Mouse (Mus musculus) bone marrow, adult 2 months (tissue): ENCODE data around the gene Kirrel3.

Experiments used
- CTCF ChIP-seq: fragments of 200-500 bp; IDR thresholded peaks from 2 replicates; pipeline ENCODE4 v1.5.1; 2011; ENCODE audit warnings: low read length, control low read depth; ENCODE audit not compliant: control insufficient read depth, insufficient read depth
- POLR2A ChIP-seq: fragments of 200-500 bp; IDR thresholded peaks from 2 replicates; pipeline ENCODE4 v1.6.1; 2011; ENCODE audit warnings: low read depth, mild to moderate bottlenecking, control low read depth, low read length, borderline replicate concordance; ENCODE audit not compliant: control insufficient read depth

GRCm38 (mm10) chr9:34493571-34493970, 7.9 kb downstream of the Kirrel3 start:
- TF ChIP-seq CTCF (no peak), POLR2A (no peak)
